Mouse (Mus musculus): ENCODE data around the gene Olfr353. TPM values are rescaled to one million over a fixed set of nuclear protein-coding genes. Genes with fewer than 3 reads are reported as not detected.

Olfr353 gene
- not detected in 2 replicates for polyA plus RNA-seq (2012; ENCODE audit: insufficient read depth, insufficient read length, missing spikeins)

GRCm38 (mm10) chr2:36892836-36893235 is at the start of gene Olfr353:
TSS of gene Olfr353 (minus strand) at chr2:36892936.
- H3K4me1 ChIP-seq (ENCODE audit: control insufficient read depth, insufficient read depth, insufficient read length, low read length): no peaks in the 10 kb centered on the region
- no peak within 1 kb of the TSS for H3K27ac ChIP-seq (replicated peaks; ENCODE audit: low read depth, low read length)
- no peak within 1 kb of the TSS for H3K4me3 ChIP-seq (ENCODE audit: insufficient read depth, low read depth, low read length)

GRCm38 (mm10) chr2:36936821-36937220 is 44.1 kb upstream of the Olfr353 start, which contains the start of gene Olfr356:
TSS of gene Olfr356 (plus strand) at chr2:36937121.
- Histone ChIP-seq H3K27ac (replicated peaks; ENCODE audit: low read depth, low read length) (no peak within 1 kb of the TSS), H3K4me1 (ENCODE audit: control insufficient read depth, insufficient read depth, insufficient read length, low read length) (no peaks in the 10 kb centered on the region), H3K4me3 (ENCODE audit: insufficient read depth, low read depth, low read length) (no peak within 1 kb of the TSS)

GRCm38 (mm10) chr2:36928797-36929196 is 36.1 kb upstream of the Olfr353 start, which contains the start of gene Olfr355:
TSS of gene Olfr355 (minus strand) at chr2:36928897.
- Histone ChIP-seq H3K27ac (replicated peaks; ENCODE audit: low read depth, low read length) (no peak within 1 kb of the TSS), H3K4me3 (ENCODE audit: insufficient read depth, low read depth, low read length) (no peak within 1 kb of the TSS), H3K4me1 (ENCODE audit: control insufficient read depth, insufficient read depth, insufficient read length, low read length) (no peaks in the 10 kb centered on the region)

DNA sequence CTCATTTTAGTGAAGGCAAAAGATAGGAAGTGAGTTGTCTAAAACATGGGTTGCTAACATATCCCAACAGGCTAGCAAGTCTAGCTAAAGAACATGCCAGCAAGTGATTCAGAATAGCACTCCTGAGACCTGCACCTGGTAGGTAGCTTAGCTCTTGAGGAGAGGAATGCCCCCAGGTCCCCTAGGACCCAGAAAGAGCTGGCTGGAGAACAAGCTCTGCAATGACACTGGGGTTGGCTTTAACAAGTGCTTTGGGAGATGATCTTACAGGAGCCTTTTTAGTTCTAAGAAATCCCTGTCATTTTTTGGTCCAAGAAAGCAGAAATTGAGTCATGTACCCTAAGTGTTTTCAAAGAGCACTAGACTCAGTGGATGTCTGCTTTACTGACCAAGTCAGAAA is 12.6 kb upstream of the Olfr353 start, which contains the start of gene Olfr354:
Gene Olfr354 (plus strand): TSS at position 301 of the 400 bp plus-strand sequence.
- no peak within 1 kb of the TSS for H3K27ac ChIP-seq (replicated peaks; ENCODE audit: low read depth, low read length)
- no peaks in the 10 kb centered on the region for H3K4me1 ChIP-seq (ENCODE audit: control insufficient read depth, insufficient read depth, insufficient read length, low read length)
- H3K4me3 ChIP-seq (ENCODE audit: insufficient read depth, low read depth, low read length): no peak within 1 kb of the TSS

- no peak overlapping the region for H3K27ac ChIP-seq (replicated peaks; ENCODE audit: low read depth, low read length)
Observed at GRCm38 (mm10) chr2:36897114-36897513, 4.4 kb upstream of the Olfr353 start.

GRCm38 (mm10) chr2:36868160-36868559 is 24.6 kb downstream of the Olfr353 start, which contains the start of gene Olfr352:
TSS of gene Olfr352 (plus strand) at chr2:36868460.
- Histone ChIP-seq H3K27ac (replicated peaks; ENCODE audit: low read depth, low read length) (no peak within 1 kb of the TSS), H3K4me1 (ENCODE audit: control insufficient read depth, insufficient read depth, insufficient read length, low read length) (no peaks in the 10 kb centered on the region), H3K4me3 (ENCODE audit: insufficient read depth, low read depth, low read length) (no peak within 1 kb of the TSS)

More at GRCm38 (mm10) chr2:36897114-36897513, 4.4 kb upstream of the Olfr353 start:
- no peak overlapping the region for H3K4me3 ChIP-seq (ENCODE audit: insufficient read depth, low read depth, low read length)
- H3K4me1 ChIP-seq (ENCODE audit: control insufficient read depth, insufficient read depth, insufficient read length, low read length): no peaks in the 10 kb centered on the region

GRCm38 (mm10) chr2:36862560-36862959 is 30.2 kb downstream of the Olfr353 start, which contains the start of gene Olfr351:
TSS of gene Olfr351 (minus strand) at chr2:36862660.
- no peaks in the 10 kb centered on the region for H3K4me1 ChIP-seq (ENCODE audit: control insufficient read depth, insufficient read depth, insufficient read length, low read length)
- H3K27ac ChIP-seq (replicated peaks; ENCODE audit: low read depth, low read length): no peak within 1 kb of the TSS
- no peak within 1 kb of the TSS for H3K4me3 ChIP-seq (ENCODE audit: insufficient read depth, low read depth, low read length)

DNA sequence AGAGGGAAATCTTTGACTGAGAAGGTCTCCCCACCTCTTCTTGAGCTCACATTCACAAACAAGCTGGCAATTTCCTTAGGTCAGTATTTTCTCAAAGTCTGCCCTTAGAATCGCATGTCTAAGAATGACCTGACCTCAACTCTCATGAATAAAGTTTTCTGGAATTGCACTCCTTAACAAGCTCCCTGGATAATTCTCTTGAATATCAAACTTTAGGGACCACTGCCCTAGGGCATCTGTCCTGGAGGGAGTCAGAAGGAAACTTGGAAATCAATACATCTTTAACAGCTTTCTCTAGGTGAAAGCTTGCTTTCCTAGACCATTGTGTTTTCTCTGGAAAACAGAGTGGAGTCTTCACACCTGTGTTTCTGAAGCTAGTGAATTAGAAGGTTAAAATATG is 46.7 kb downstream of the Olfr353 start, which contains the start of gene Olfr350:
Gene Olfr350 (plus strand): TSS at position 301 of the 400 bp plus-strand sequence.
- Histone ChIP-seq H3K4me1 (ENCODE audit: control insufficient read depth, insufficient read depth, insufficient read length, low read length) (no peaks in the 10 kb centered on the region), H3K4me3 (ENCODE audit: insufficient read depth, low read depth, low read length) (no peak within 1 kb of the TSS), H3K27ac (replicated peaks; ENCODE audit: low read depth, low read length) (no peak within 1 kb of the TSS)

Other genes with a start within 250 kb of the Olfr353 start
- not detected in 2 replicates for gene Olfr346, start 207.1 kb downstream of the Olfr353 start, polyA plus RNA-seq (2012; ENCODE audit: insufficient read depth, insufficient read length, missing spikeins)
- gene Olfr347, start 161.0 kb downstream of the Olfr353 start, polyA plus RNA-seq (2012; ENCODE audit: insufficient read depth, insufficient read length, missing spikeins): not detected in 2 replicates
- not detected in 2 replicates for gene Olfr348, start 108.7 kb downstream of the Olfr353 start, polyA plus RNA-seq (2012; ENCODE audit: insufficient read depth, insufficient read length, missing spikeins)
- not detected in 2 replicates for gene Olfr50, start 102.4 kb downstream of the Olfr353 start, polyA plus RNA-seq (2012; ENCODE audit: insufficient read depth, insufficient read length, missing spikeins)
- gene Olfr3, start 75.9 kb downstream of the Olfr353 start, polyA plus RNA-seq (2012; ENCODE audit: insufficient read depth, insufficient read length, missing spikeins): not detected in 2 replicates
- not detected in 2 replicates for gene Olfr350, start 46.6 kb downstream of the Olfr353 start, polyA plus RNA-seq (2012; ENCODE audit: insufficient read depth, insufficient read length, missing spikeins)
- not detected in 2 replicates for gene Olfr351, start 30.3 kb downstream of the Olfr353 start, polyA plus RNA-seq (2012; ENCODE audit: insufficient read depth, insufficient read length, missing spikeins)
- not detected in 2 replicates for gene Olfr352, start 24.5 kb downstream of the Olfr353 start, polyA plus RNA-seq (2012; ENCODE audit: insufficient read depth, insufficient read length, missing spikeins)
- gene Olfr354, start 12.7 kb upstream of the Olfr353 start, polyA plus RNA-seq (2012; ENCODE audit: insufficient read depth, insufficient read length, missing spikeins): not detected in 2 replicates
- gene Olfr355, start 36.0 kb upstream of the Olfr353 start, polyA plus RNA-seq (2012; ENCODE audit: insufficient read depth, insufficient read length, missing spikeins): not detected in 2 replicates
- not detected in 2 replicates for gene Olfr356, start 44.2 kb upstream of the Olfr353 start, polyA plus RNA-seq (2012; ENCODE audit: insufficient read depth, insufficient read length, missing spikeins)
- gene Olfr357, start 100.9 kb upstream of the Olfr353 start, polyA plus RNA-seq (2012; ENCODE audit: insufficient read depth, insufficient read length, missing spikeins): not detected in 2 replicates
- gene Olfr358, start 116.4 kb upstream of the Olfr353 start, polyA plus RNA-seq (2012; ENCODE audit: insufficient read depth, insufficient read length, missing spikeins): not detected in 2 replicates
- not detected in 2 replicates for gene Olfr360, start 172.8 kb upstream of the Olfr353 start, polyA plus RNA-seq (2012; ENCODE audit: insufficient read depth, insufficient read length, missing spikeins)
- not detected in 2 replicates for gene Olfr361, start 196.4 kb upstream of the Olfr353 start, polyA plus RNA-seq (2012; ENCODE audit: insufficient read depth, insufficient read length, missing spikeins)
- not detected in 2 replicates for gene Olfr362, start 225.0 kb upstream of the Olfr353 start, polyA plus RNA-seq (2012; ENCODE audit: insufficient read depth, insufficient read length, missing spikeins)
- gene Olfr364-ps1, start 246.4 kb upstream of the Olfr353 start, polyA plus RNA-seq (2012; ENCODE audit: insufficient read depth, insufficient read length, missing spikeins): not detected in 2 replicates

Measured in brown adipose tissue, adult 24 weeks (tissue).